Mouse (Mus musculus): ENCODE measurements around the gene Abcg5. TPM values are rescaled to one million over a fixed set of nuclear protein-coding genes. Genes with fewer than 3 reads are reported as not detected.
A peak's percentile ranks its signal among the peaks of the same experiment; 100 is the strongest.

The Abcg5 gene
- total RNA-seq, 2 experiments from 2014 or later, result not detected

- no peak for DNase-seq
- intact Hi-C loops (cut with DNase I), result no loop called here
These were observed 5.2 kb upstream of the Abcg5 start for GRCm38 (mm10) chr17:84687994-84688393.

GRCm38 (mm10) chr17:84685286-84685685 is 2.5 kb upstream of the Abcg5 start:
- no peak for DNase-seq
- intact Hi-C loops (cut with DNase I), result no loop called here

- no peak for DNase-seq
- intact Hi-C loops (cut with DNase I), result no loop called here
These were observed 1.5 kb upstream of the Abcg5 start for GRCm38 (mm10) chr17:84684284-84684683.

- no peak for DNase-seq
- intact Hi-C loops (cut with DNase I), result no loop called here
These were observed 1.1 kb downstream of the Abcg5 start for GRCm38 (mm10) chr17:84681670-84682069.

- intact Hi-C loops (cut with DNase I), result no loop called here
- no peak for DNase-seq
These were observed 5.2 kb downstream of the Abcg5 start for GRCm38 (mm10) chr17:84677595-84677994.

GRCm38 (mm10) chr17:84675951-84676366 is 6.9 kb downstream of the Abcg5 start, which contains the start of gene Abcg8:
Gene Abcg8 (plus strand): TSS chr17:84676302.
- intact Hi-C loops (cut with DNase I), result no loop called here
- DNase-seq, result peak; percentile 21 to 35

GRCm38 (mm10) chr17:84675204-84675603 is 7.6 kb downstream of the Abcg5 start:
- intact Hi-C loops (cut with DNase I), result no loop called here
- DNase-seq, result no peak

GRCm38 (mm10) chr17:84674048-84674447 is 8.8 kb downstream of the Abcg5 start:
- intact Hi-C loops (cut with DNase I), result no loop called here
- no peak for DNase-seq

- intact Hi-C loops (cut with DNase I), result no loop called here
- DNase-seq, result no peak
These were observed 10.1 kb downstream of the Abcg5 start for GRCm38 (mm10) chr17:84672376-84673369.

- no peak for DNase-seq
- intact Hi-C loops (cut with DNase I), result no loop called here
These were observed 15.0 kb downstream of the Abcg5 start for GRCm38 (mm10) chr17:84667848-84668247.

GRCm38 (mm10) chr17:84665691-84666090 is 17.1 kb downstream of the Abcg5 start:
- no peak for DNase-seq
- intact Hi-C loops (cut with DNase I), result no loop called here

- DNase-seq, result no peak
- intact Hi-C loops (cut with DNase I), result no loop called here
These were observed 17.8 kb downstream of the Abcg5 start for GRCm38 (mm10) chr17:84665053-84665452.

GRCm38 (mm10) chr17:84658951-84659350 is 23.9 kb downstream of the Abcg5 start:
- DNase-seq, result no peak
- intact Hi-C loops (cut with DNase I), result no loop called here

- intact Hi-C loops (cut with DNase I), result no loop called here
- DNase-seq, result no peak
These were observed 24.6 kb downstream of the Abcg5 start for GRCm38 (mm10) chr17:84658195-84658594.

GRCm38 (mm10) chr17:84657782-84658181 is 25.0 kb downstream of the Abcg5 start:
- DNase-seq, result no peak
- intact Hi-C loops (cut with DNase I), result no loop called here

- intact Hi-C loops (cut with DNase I), result no loop called here
- DNase-seq, result no peak
These were observed 25.4 kb downstream of the Abcg5 start for GRCm38 (mm10) chr17:84657422-84657732.

GRCm38 (mm10) chr17:84656653-84657421 is 26.0 kb downstream of the Abcg5 start:
- DNase-seq, result no peak
- intact Hi-C loops (cut with DNase I), result no loop called here

- no peak for DNase-seq
- intact Hi-C loops (cut with DNase I), result no loop called here
These were observed 26.6 kb downstream of the Abcg5 start for GRCm38 (mm10) chr17:84656205-84656604.

GRCm38 (mm10) chr17:84653544-84653943 is 29.3 kb downstream of the Abcg5 start:
- intact Hi-C loops (cut with DNase I), result no loop called here
- DNase-seq, result no peak

- DNase-seq, result no peak
- intact Hi-C loops (cut with DNase I), result no loop called here
These were observed 32.4 kb downstream of the Abcg5 start for GRCm38 (mm10) chr17:84650302-84651017.

- no peak for DNase-seq
- intact Hi-C loops (cut with DNase I), result no loop called here
These were observed 35.2 kb downstream of the Abcg5 start for GRCm38 (mm10) chr17:84647630-84648029.

Data from heart, postnatal 14 days (tissue).